Mouse (Mus musculus) hindlimb bud, embryonic 11.5 days (tissue): Measurements from ENCODE around the gene Gm11239.
"Not testable (repeated sequence)": the region's sequence is repeated elsewhere in the genome, so short reads cannot be mapped to it uniquely, and the experiment has no call there.

ENCODE experiments used
- DNase-seq: peaks from one replicate; pipeline ENCODE4 v3.0.0-alpha.2; 2012; ENCODE audit warnings: low read depth, low spot score; ENCODE audit errors: extremely low spot score

The Gm11239 gene

GRCm38 (mm10) chr4:73668054-73668453 lies at the start of gene Gm11239:
Gene Gm11239, plus strand, starts transcription at chr4:73668354.
- not testable (repeated sequence) for DNase-seq

DNA sequence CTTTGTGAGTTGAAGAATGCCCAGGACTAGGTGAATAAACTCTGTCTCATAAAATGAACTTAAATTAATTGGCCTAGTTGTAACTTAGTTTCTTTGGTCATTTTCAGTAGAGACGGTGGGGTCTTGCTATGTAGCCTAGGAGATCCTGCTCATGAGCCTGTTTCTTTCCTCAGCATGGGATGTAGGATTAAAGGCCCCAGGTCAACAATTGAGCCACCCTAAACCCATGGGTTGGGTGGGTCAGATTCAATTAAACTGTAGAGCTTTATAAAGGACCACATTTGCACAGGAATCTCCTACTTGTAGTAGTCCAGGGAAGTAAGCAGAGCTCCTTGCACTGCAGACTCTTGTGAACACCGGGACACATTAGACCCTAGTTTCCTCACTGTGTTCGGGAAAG lies 45.5 kb upstream of the Gm11239 start, which contains the start of gene Gm11237:
Gene Gm11237 (plus strand): TSS at position 301 of the 400 bp plus-strand sequence.
- not testable (repeated sequence) for DNase-seq

DNA sequence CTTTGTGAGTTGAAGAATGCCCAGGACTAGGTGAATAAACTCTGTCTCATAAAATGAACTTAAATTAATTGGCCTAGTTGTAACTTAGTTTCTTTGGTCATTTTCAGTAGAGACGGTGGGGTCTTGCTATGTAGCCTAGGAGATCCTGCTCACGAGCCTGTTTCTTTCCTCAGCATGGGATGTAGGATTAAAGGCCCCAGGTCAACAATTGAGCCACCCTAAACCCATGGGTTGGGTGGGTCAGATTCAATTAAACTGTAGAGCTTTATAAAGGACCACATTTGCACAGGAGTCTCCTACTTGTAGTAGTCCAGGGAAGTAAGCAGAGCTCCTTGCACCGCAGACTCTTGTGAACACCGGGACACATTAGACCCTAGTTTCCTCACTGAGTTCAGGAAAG lies 30.3 kb upstream of the Gm11239 start, which contains the start of gene Gm11236:
Gene Gm11236 (plus strand): TSS at position 301 of the 400 bp plus-strand sequence.
- DNase-seq: not testable (repeated sequence)

DNA sequence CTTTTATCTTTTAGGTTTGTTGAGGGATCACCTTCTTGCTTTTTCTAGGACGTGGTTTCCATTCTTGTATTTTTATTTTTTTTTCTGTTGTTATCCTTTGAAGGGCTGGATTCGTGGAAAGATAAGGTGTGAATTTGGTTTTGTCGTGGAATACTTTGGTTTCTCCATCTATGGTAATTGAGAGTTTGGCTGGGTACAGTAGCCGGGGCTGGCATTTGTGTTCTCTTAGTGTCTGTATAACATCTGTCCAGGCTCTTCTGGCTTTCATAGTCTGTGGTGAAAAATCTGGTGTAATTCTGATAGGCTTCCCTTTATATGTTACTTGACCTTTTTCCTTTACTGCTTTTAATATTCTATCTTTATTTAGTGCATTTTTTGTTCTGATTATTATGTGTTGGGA lies 6.3 kb upstream of the Gm11239 start:
- not testable (repeated sequence) for DNase-seq

- DNase-seq: not testable (repeated sequence)
Measured at GRCm38 (mm10) chr4:73683216-73683615, 15.1 kb downstream of the Gm11239 start, which contains the start of gene Gm428. Gene Gm428, plus strand, starts transcription at chr4:73683516.

GRCm38 (mm10) chr4:73718761-73719160 lies 50.6 kb downstream of the Gm11239 start:
- DNase-seq: no peak

GRCm38 (mm10) chr4:73719819-73720218 lies 51.7 kb downstream of the Gm11239 start:
- DNase-seq: no peak
